Mouse (Mus musculus): ENCODE results near the gene Ncbp2. TPM values are rescaled to one million over a fixed set of nuclear protein-coding genes. Genes with fewer than 3 reads are reported as not detected.

Ncbp2 gene
- polyA plus RNA-seq, 1 experiment from 2014 or later = 57.0 TPM

Small RNA genes lying within 50 kb of the gene (microRNA-seq; reads per million reads assigned to microRNA genes)
- not detected for gene Gm26269

Other genes starting within 250 kb of the Ncbp2 start
- 0.30 and 0.36 TPM in 2 replicates for gene Meltf, start 69.7 kb upstream of the Ncbp2 start, polyA plus RNA-seq (2016; fragmentation: Nextera tagmentation; extraction: Ambion mirVana)
- 0.59 and 0.68 TPM in 2 replicates for gene Pigz, start 14.7 kb upstream of the Ncbp2 start, polyA plus RNA-seq (2016; fragmentation: Nextera tagmentation; extraction: Ambion mirVana)
- gene 0610012G03Rik, start within 50 bp of the Ncbp2 start, polyA plus RNA-seq (2016; fragmentation: Nextera tagmentation; extraction: Ambion mirVana) = 54.2 and 57.3 TPM in 2 replicates
- 12.2 and 12.7 TPM in 2 replicates for gene Senp5, start 54.8 kb downstream of the Ncbp2 start, polyA plus RNA-seq (2016; fragmentation: Nextera tagmentation; extraction: Ambion mirVana)
- 17.7 and 18.3 TPM in 2 replicates for gene Pak2, start 130.8 kb downstream of the Ncbp2 start, polyA plus RNA-seq (2016; fragmentation: Nextera tagmentation; extraction: Ambion mirVana)
- 33.8 and 37.2 TPM in 2 replicates for gene Pigx, start 151.2 kb downstream of the Ncbp2 start, polyA plus RNA-seq (2016; fragmentation: Nextera tagmentation; extraction: Ambion mirVana)
- 7.6 TPM in 2 replicates for gene Cep19, start 151.3 kb downstream of the Ncbp2 start, polyA plus RNA-seq (2016; fragmentation: Nextera tagmentation; extraction: Ambion mirVana)
- 26.5 and 29.9 TPM in 2 replicates for gene Nrros, start 217.1 kb downstream of the Ncbp2 start, polyA plus RNA-seq (2016; fragmentation: Nextera tagmentation; extraction: Ambion mirVana)
- gene Bex6, start 231.3 kb downstream of the Ncbp2 start, polyA plus RNA-seq (2016; fragmentation: Nextera tagmentation; extraction: Ambion mirVana) = 1.5 and 1.6 TPM in 2 replicates

Measured in liver, embryonic 12.5 days (tissue).